Mouse (Mus musculus): ENCODE data around the gene Pcid2. TPM values are rescaled to one million over a fixed set of nuclear protein-coding genes. Genes with fewer than 3 reads are reported as not detected.

The Pcid2 gene
- polyA plus RNA-seq, 1 experiment, result 44.1 TPM

DNA sequence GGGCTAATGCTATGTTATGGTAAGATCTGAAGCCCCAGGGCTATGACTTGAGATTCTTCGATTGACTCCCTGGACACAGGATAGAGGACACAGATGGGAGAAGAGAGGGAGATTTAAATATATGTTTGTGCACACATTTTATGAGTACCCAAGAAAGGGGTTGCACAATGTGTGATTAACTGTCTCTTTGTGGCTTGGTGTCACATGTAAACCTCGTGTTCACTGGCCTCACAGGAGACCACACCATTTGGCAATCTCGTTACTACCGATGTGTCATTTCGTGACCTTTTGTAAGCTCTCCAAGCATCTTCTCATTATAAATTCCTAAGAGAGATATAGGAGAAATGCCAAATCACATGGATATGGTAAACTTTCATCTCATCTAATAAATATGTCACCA lies 77.6 kb downstream of the Pcid2 start:
- Histone ChIP-seq H3K9me3 (replicated peaks; ENCODE audit: control insufficient read depth, insufficient read depth, low read length, poor library complexity, severe bottlenecking) (no peaks in the 10 kb centered on the region), H3K4me1 (ENCODE audit: control insufficient read depth, insufficient read depth, low read length) (no peaks in the 10 kb centered on the region), H3K27me3 (ENCODE audit: control insufficient read depth, insufficient read depth, low read length, poor library complexity, severe bottlenecking) (no peaks in the 10 kb centered on the region), H3K9ac (ENCODE audit: low read depth, poor library complexity, severe bottlenecking) (no peak overlapping the region), H3K36me3 (ENCODE audit: control insufficient read depth, insufficient read depth, low read length, poor library complexity, severe bottlenecking) (no peaks in the 10 kb centered on the region), H3K4me3 (ENCODE audit: low read depth, low read length) (no peak overlapping the region), H3K27ac (ENCODE audit: insufficient read depth, low read length) (no peak overlapping the region)
- no peak for TF ChIP-seq POLR2A (IDR thresholded peaks at IDR 0.05; ENCODE audit: insufficient read depth, low read length)
- no peak for TF ChIP-seq CTCF (IDR thresholded peaks at IDR 0.05; ENCODE audit: low read depth, low read length)
- TF ChIP-seq EP300 (IDR thresholded peaks at IDR 0.05; ENCODE audit: insufficient read depth, low read depth, low read length), result no peak

Other genes with a start within 250 kb of the Pcid2 start
- 15.5 and 18.3 TPM in 2 replicates for gene Mcf2l, start 231.7 kb downstream of the Pcid2 start, polyA plus RNA-seq (2011; ENCODE audit: insufficient read depth, insufficient read length, low read depth, missing spikeins)
- gene F7, start 79.4 kb downstream of the Pcid2 start, polyA plus RNA-seq (2011; ENCODE audit: insufficient read depth, insufficient read length, low read depth, missing spikeins), result not detected in 2 replicates
- gene F10, start 68.2 kb downstream of the Pcid2 start, polyA plus RNA-seq (2011; ENCODE audit: insufficient read depth, insufficient read length, low read depth, missing spikeins), result 0.24 TPM in 1 of 2 replicates, not detected in the other
- not detected in 2 replicates for gene Proz, start 44.5 kb downstream of the Pcid2 start, polyA plus RNA-seq (2011; ENCODE audit: insufficient read depth, insufficient read length, low read depth, missing spikeins)
- gene Cul4a, start 162 bp upstream of the Pcid2 start, polyA plus RNA-seq (2011; ENCODE audit: insufficient read depth, insufficient read length, low read depth, missing spikeins), result 68.0 and 83.3 TPM in 2 replicates
- gene Lamp1, start 53.7 kb upstream of the Pcid2 start, polyA plus RNA-seq (2011; ENCODE audit: insufficient read depth, insufficient read length, low read depth, missing spikeins), result 231 and 247 TPM in 2 replicates
- 29.0 and 35.2 TPM in 2 replicates for gene Grtp1, start 95.2 kb upstream of the Pcid2 start, polyA plus RNA-seq (2011; ENCODE audit: insufficient read depth, insufficient read length, low read depth, missing spikeins)
- gene Adprhl1, start 148.7 kb upstream of the Pcid2 start, polyA plus RNA-seq (2011; ENCODE audit: insufficient read depth, insufficient read length, low read depth, missing spikeins), result not detected in 2 replicates
- 14.4 and 15.3 TPM in 2 replicates for gene Dcun1d2, start 182.7 kb upstream of the Pcid2 start, polyA plus RNA-seq (2011; ENCODE audit: insufficient read depth, insufficient read length, low read depth, missing spikeins)
- 12.7 and 15.1 TPM in 2 replicates for gene Tmco3, start 182.7 kb upstream of the Pcid2 start, polyA plus RNA-seq (2011; ENCODE audit: insufficient read depth, insufficient read length, low read depth, missing spikeins)
- 172 and 175 TPM in 2 replicates for gene Tfdp1, start 233.3 kb upstream of the Pcid2 start, polyA plus RNA-seq (2011; ENCODE audit: insufficient read depth, insufficient read length, low read depth, missing spikeins)

Measured in ES-Bruce4 (cell line).